Mouse (Mus musculus): ENCODE results near the gene S100a11.

DNA sequence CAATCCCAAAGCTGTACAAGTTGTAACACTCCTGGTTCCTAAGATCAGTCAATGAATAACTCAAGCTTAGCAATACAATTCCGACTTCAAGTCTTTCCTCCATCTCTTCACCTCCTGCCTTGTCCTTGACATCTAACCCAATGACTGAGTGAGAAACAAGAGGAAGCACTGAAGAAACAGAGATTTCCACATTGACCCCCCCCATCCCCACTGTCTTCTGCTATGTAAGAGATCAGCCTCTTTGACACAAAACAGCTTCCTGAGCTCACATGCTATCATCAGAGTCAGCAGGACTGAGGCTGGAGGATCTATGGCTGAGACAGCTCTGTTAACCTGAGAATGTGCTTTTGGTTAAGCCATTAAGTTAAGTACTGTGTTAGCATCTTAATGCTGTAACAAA lies 9.3 kb upstream of the S100a11 start:
- TF ChIP-seq CTCF (IDR thresholded peaks at IDR 0.05; ENCODE audit: borderline replicate concordance, control insufficient read depth, extremely low read depth, insufficient read depth, low read length, poor library complexity): no peak
- no peak for TF ChIP-seq POLR2A (IDR thresholded peaks at IDR 0.05; ENCODE audit: control insufficient read depth, extremely low read depth, insufficient read depth, low read length, poor library complexity)

Data from thymus, adult 2 months (tissue).